Mouse (Mus musculus) liver, embryonic 14.5 days (tissue): ENCODE measurements around the gene Zfp27. TPM values are rescaled to one million over a fixed set of nuclear protein-coding genes. Genes with fewer than 3 reads are reported as not detected.

Experiments
- ATAC-seq: fragments of 200-750 bp; cut with Nextera tagmentation; 2 replicates; pipeline ENCODE4 v1.8.0; 2017; ENCODE audit warnings: moderate number of reproducible peaks, mild to moderate bottlenecking, moderate library complexity; ENCODE audit not compliant: insufficient read depth
- DNase-seq, 3 experiments: peaks; one replicate each; pipeline ENCODE4 v3.0.0-alpha.2; 2012 to 2013; ENCODE audit warnings: low read depth in 3 of 3, low spot score in 3 of 3
- H3K27ac ChIP-seq: fragments of 300-500 bp; sonication (generic); 2 replicates; pipeline ENCODE4 v1.5.1; 2014; ENCODE audit warnings: moderate library complexity, mild to moderate bottlenecking, control low read depth, inconsistent platforms
- H3K27me3 ChIP-seq: fragments of 300-500 bp; sonication (generic); 2 replicates; pipeline ENCODE4 v1.6.1; 2014; ENCODE audit warnings: mild to moderate bottlenecking, low read length, moderate library complexity; ENCODE audit not compliant: control insufficient read depth, insufficient read depth
- H3K36me3 ChIP-seq: fragments of 300-500 bp; sonication (generic); replicated peaks from 2 replicates; pipeline ENCODE4 v1.6.1; 2014; ENCODE audit warnings: low read depth; ENCODE audit not compliant: control insufficient read depth, insufficient read depth
- H3K4me1 ChIP-seq, 2 experiments: fragments of 200-500 bp in 1 of 2; fragments of 300-500 bp in 1 of 2; sonication (generic) in 1 of 2; replicated peaks; 2 replicates each; pipeline ENCODE4 v1.6.1; 2012 to 2014; ENCODE audit warnings: antibody characterized with exemption in 1 of 2, inconsistent platforms in 1 of 2, low read length in 1 of 2; ENCODE audit not compliant: control insufficient read depth in 2 of 2, insufficient read depth in 2 of 2
- H3K4me2 ChIP-seq: fragments of 300-500 bp; sonication (generic); 2 replicates; pipeline ENCODE4 v1.6.1; 2014; ENCODE audit warnings: low read depth, mild to moderate bottlenecking, control low read depth, moderate library complexity
- H3K4me3 ChIP-seq, 2 experiments: fragments of 200-500 bp in 1 of 2; fragments of 300-500 bp in 1 of 2; sonication (generic) in 1 of 2; 2 replicates each; pipeline ENCODE4 v1.5.1; 2012 to 2014; ENCODE audit warnings: low read depth in 2 of 2, low read length in 2 of 2, mild to moderate bottlenecking in 2 of 2, control low read depth in 1 of 2, inconsistent platforms in 1 of 2, moderate library complexity in 1 of 2; ENCODE audit not compliant: insufficient read depth in 1 of 2
- H3K9ac ChIP-seq: fragments of 300-500 bp; sonication (generic); replicated peaks from 2 replicates; pipeline ENCODE4 v1.6.1; 2014; ENCODE audit warnings: mild to moderate bottlenecking, control low read depth, moderate library complexity
- H3K9me3 ChIP-seq: fragments of 300-500 bp; sonication (generic); 2 replicates; pipeline ENCODE4 v1.6.1; 2016; ENCODE audit warnings: low read length, mixed read lengths; ENCODE audit not compliant: control insufficient read depth
- CTCF ChIP-seq: IDR thresholded peaks from 2 replicates; pipeline ENCODE4 v1.5.1; 2016; ENCODE audit warnings: antibody characterized with exemption, low read depth, control low read depth
- EP300 ChIP-seq: IDR thresholded peaks from 2 replicates; pipeline ENCODE4 v1.6.1; 2016; ENCODE audit warnings: antibody characterized with exemption, low read depth
- WGBS: fragments of 180-500 bp; shearing (Covaris S2); extraction: QIAGEN DNeasy Blood & Tissue Kit; methylation state at CpG from one replicate; pipeline ENCODE4 v1.1.7; 2014; ENCODE audit not compliant: insufficient replicate concordance; 5-methylcytosine and 5-hydroxymethylcytosine counted together
- polyA plus RNA-seq, 2 experiments: library from polyadenylated mRNA; depleted of rRNA in 1 of 2; stranded (reverse) in 1 of 2; unstranded in 1 of 2; fragments of >200 nt; fragmentation: Nextera tagmentation in 1 of 2; extraction: Ambion mirVana in 1 of 2; gene quantifications; 2 replicates each; pipeline versions ENCODE4 v1.2.1 to v1.2.3; 2012 to 2014

Zfp27 gene
- polyA plus RNA-seq, 2 experiments, result 1.2 to 1.7 TPM

GRCm38 (mm10) chr7:29922780-29923179 lies 16.4 kb upstream of the Zfp27 start:
- 0 out of 4 replicates have a peak, but pooled peaks cover 0 to 2% of the 10 kb centered on the region in 2 experiments for H3K4me1 ChIP-seq
- WGBS, result 61% methylated on average over 2 of the region's 2 CpGs
- no peak overlapping the region for H3K27ac ChIP-seq
- H3K4me2 ChIP-seq, result no peak overlapping the region
- H3K36me3 ChIP-seq, result no peaks in the 10 kb centered on the region
- ATAC-seq (no peak), DNase-seq (no peak)
- no peaks in the 10 kb centered on the region for H3K9me3 ChIP-seq
- H3K4me3 ChIP-seq, result no peak overlapping the region
- no peaks in the 10 kb centered on the region for H3K27me3 ChIP-seq
- no peak overlapping the region for H3K9ac ChIP-seq
- no peak for TF ChIP-seq EP300
- TF ChIP-seq CTCF, result no peak

- Histone ChIP-seq H3K36me3 (no peaks in the 10 kb centered on the region), H3K27ac (no peak overlapping the region), H3K4me2 (no peak overlapping the region), H3K4me1 (0 out of 4 replicates have a peak, but pooled peaks cover 0 to 2% of the 10 kb centered on the region in 2 experiments), H3K9me3 (no peaks in the 10 kb centered on the region), H3K4me3 (no peak overlapping the region), H3K9ac (no peak overlapping the region), H3K27me3 (no peaks in the 10 kb centered on the region)
- WGBS, result 59% methylated on average over 6 of the region's 6 CpGs
- no peak for ATAC-seq
- TF ChIP-seq EP300, result no peak
- no peak for DNase-seq
These were observed 15.2 kb upstream of the Zfp27 start for GRCm38 (mm10) chr7:29921439-29922093.

- no peaks in the 10 kb centered on the region for H3K27me3 ChIP-seq
- 82% methylated on average over 4 of the region's 4 CpGs for WGBS
- no peaks in the 10 kb centered on the region for H3K36me3 ChIP-seq
- no peak overlapping the region for H3K9ac ChIP-seq
- ATAC-seq (no peak), DNase-seq (no peak)
- TF ChIP-seq EP300, result no peak
- no peak for TF ChIP-seq CTCF
- 0 out of 4 replicates have a peak, but pooled peaks cover 0 to 2% of the 10 kb centered on the region in 2 experiments for H3K4me1 ChIP-seq
- no peak overlapping the region for H3K4me2 ChIP-seq
- H3K9me3 ChIP-seq, result no peaks in the 10 kb centered on the region
- H3K27ac ChIP-seq, result no peak overlapping the region
- no peak overlapping the region for H3K4me3 ChIP-seq
These were observed 11.7 kb upstream of the Zfp27 start for GRCm38 (mm10) chr7:29918062-29918453.

- Histone ChIP-seq H3K4me2 (no peak overlapping the region), H3K27me3 (no peaks in the 10 kb centered on the region), H3K9ac (no peak overlapping the region), H3K27ac (no peak overlapping the region), H3K9me3 (no peaks in the 10 kb centered on the region), H3K36me3 (no peaks in the 10 kb centered on the region; the same call in 1 of the 2 replicates), H3K4me1 (0 out of 4 replicates have a peak, but pooled peaks cover 0 to 2% of the 10 kb centered on the region in 2 experiments), H3K4me3 (no peak overlapping the region)
- ATAC-seq (no peak), DNase-seq (no peak)
- 42% methylated on average over 6 of the region's 6 CpGs for WGBS
- no peak for TF ChIP-seq EP300
- TF ChIP-seq CTCF, result no peak
These were observed 11.1 kb upstream of the Zfp27 start for GRCm38 (mm10) chr7:29917371-29918061.

- no peak overlapping the region for H3K4me3 ChIP-seq
- H3K36me3 ChIP-seq, result no peaks in the 10 kb centered on the region; the same call in 1 of the 2 replicates
- H3K4me2 ChIP-seq, result no peak overlapping the region
- no peaks in the 10 kb centered on the region for H3K9me3 ChIP-seq
- DNase-seq (no peak), ATAC-seq (no peak)
- no peaks in the 10 kb centered on the region for H3K27me3 ChIP-seq
- 78% methylated on average over 13 of the region's 13 CpGs for WGBS
- no peak overlapping the region for H3K27ac ChIP-seq
- TF ChIP-seq CTCF (no peak), EP300 (no peak)
- no peaks in the 10 kb centered on the region; a peak in 2 of 4 replicates for H3K4me1 ChIP-seq
- H3K9ac ChIP-seq, result no peak overlapping the region
These were observed 5.8 kb upstream of the Zfp27 start for GRCm38 (mm10) chr7:29912172-29912571.
